Mouse (Mus musculus): Measurements from ENCODE around the gene Sohlh1.

GRCm38 (mm10) chr2:25828344-25828947 lies 18.6 kb downstream of the Sohlh1 start:
- no peak for TF ChIP-seq CTCF (IDR thresholded peaks at IDR 0.05; ENCODE audit: low read depth)
- TF ChIP-seq EP300 (IDR thresholded peaks at IDR 0.05; ENCODE audit: low read depth) = no peak

All from liver, embryonic 14.5 days (tissue).